Mouse (Mus musculus): ENCODE results near the gene Cyp4f13.

DNA sequence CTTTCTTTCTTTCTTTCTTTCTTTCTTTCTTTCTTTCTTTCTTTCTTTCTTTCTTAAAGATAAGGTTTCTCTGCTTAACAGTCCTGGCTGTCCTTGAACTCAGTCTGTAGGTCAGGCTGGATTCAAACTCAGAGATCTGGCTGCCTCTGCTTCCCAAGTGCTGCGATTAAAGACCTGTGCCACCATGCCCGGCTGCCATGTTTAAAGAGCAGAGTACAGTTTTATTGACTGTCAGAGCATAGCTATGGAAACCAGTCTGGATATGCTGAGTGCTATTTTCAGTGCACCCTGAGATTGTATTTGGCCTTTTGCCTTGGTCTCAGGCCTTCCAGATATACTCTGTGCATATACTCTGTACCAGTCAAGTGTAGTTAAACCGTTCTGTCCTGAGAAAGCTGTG lies 3.5 kb downstream of the Cyp4f13 start:
- TF ChIP-seq EP300 (IDR thresholded peaks at IDR 0.05; ENCODE audit: low read length) (no peak), ZNF384 (IDR thresholded peaks at IDR 0.05; ENCODE audit: low read depth, low read length) (no peak), KAT2A (IDR thresholded peaks at IDR 0.05; ENCODE audit: insufficient replicate concordance, low read length) (no peak), ZMIZ1 (IDR thresholded peaks at IDR 0.05; ENCODE audit: low read depth, low read length) (no peak), POLR2A (IDR thresholded peaks at IDR 0.05; ENCODE audit: low read depth, low read length) (no peak), CTCF (conservative IDR thresholded peaks at IDR 0.05 in 1 of 2, IDR thresholded peaks at IDR 0.05 in 1 of 2; ENCODE audit: low read depth in 2 of 2, low read length in 2 of 2) (no peak), MAX (IDR thresholded peaks at IDR 0.05; ENCODE audit: low read length) (no peak), SMC3 (IDR thresholded peaks at IDR 0.05; ENCODE audit: low read depth, low read length) (no peak), USF1 (IDR thresholded peaks at IDR 0.05; ENCODE audit: low read depth, low read length) (no peak), HCFC1 (IDR thresholded peaks at IDR 0.05; ENCODE audit: low read depth, low read length) (no peak), CHD1 (IDR thresholded peaks at IDR 0.05; ENCODE audit: low read depth, low read length) (no peak), MAFK (IDR thresholded peaks at IDR 0.05; ENCODE audit: insufficient replicate concordance, low read length) (no peak)

Data from CH12.LX (cell line).